Mouse (Mus musculus) kidney, adult 2 months (tissue): ENCODE measurements around the gene Itga11. TPM values are rescaled to one million over a fixed set of nuclear protein-coding genes. Genes with fewer than 3 reads are reported as not detected.

Source experiments
- DNase-seq: peaks from one replicate; pipeline ENCODE4 v3.0.0; 2021
- H3K27ac ChIP-seq: fragments of 200-500 bp; 2 replicates; pipeline ENCODE4 v1.5.1; 2012; ENCODE audit warnings: low read depth, low read length, control low read depth, inconsistent platforms; ENCODE audit not compliant: insufficient read depth
- H3K27me3 ChIP-seq: fragments of 200-500 bp; replicated peaks from 2 replicates; pipeline ENCODE4 v1.6.1; 2012; ENCODE audit warnings: mild to moderate bottlenecking, moderate library complexity, low read length, inconsistent platforms; ENCODE audit not compliant: control insufficient read depth, insufficient read depth
- H3K36me3 ChIP-seq: fragments of 200-500 bp; 2 replicates; pipeline ENCODE4 v1.6.1; 2012; ENCODE audit warnings: mild to moderate bottlenecking, moderate library complexity, low read length, inconsistent platforms; ENCODE audit not compliant: control insufficient read depth, insufficient read depth
- H3K4me1 ChIP-seq: fragments of 200-500 bp; 2 replicates; pipeline ENCODE4 v1.6.1; 2011; ENCODE audit warnings: low read length; ENCODE audit not compliant: control insufficient read depth, insufficient read depth
- H3K4me3 ChIP-seq: fragments of 200-500 bp; 2 replicates; pipeline ENCODE4 v1.5.1; 2011; ENCODE audit warnings: mild to moderate bottlenecking, low read depth, low read length, control low read depth; ENCODE audit not compliant: insufficient read depth
- CTCF ChIP-seq: fragments of 200-500 bp; conservative IDR thresholded peaks from 2 replicates; pipeline ENCODE4 v1.5.1; 2011; ENCODE audit warnings: low read depth, mild to moderate bottlenecking, control low read depth, low read length, moderate library complexity, mixed read lengths; ENCODE audit not compliant: insufficient read depth, insufficient read length
- POLR2A ChIP-seq: fragments of 200-500 bp; IDR thresholded peaks from one replicate; pipeline ENCODE4 v1.6.1; 2011; ENCODE audit warnings: low read depth, low read length, control low read depth
- WGBS: fragments of 180-500 bp; shearing (Covaris S2); methylation state at CpG from one replicate; pipeline ENCODE4 v1.1.7; 2018; 5-methylcytosine and 5-hydroxymethylcytosine counted together
- polyA plus RNA-seq: library from polyadenylated mRNA; depleted of rRNA; stranded (reverse); fragments of >200 nt; gene quantifications from 2 replicates; pipeline ENCODE4 v1.2.3, GENCODE M21; 2012

Gene Itga11
- polyA plus RNA-seq, 1 experiment: 0.41 TPM

DNA sequence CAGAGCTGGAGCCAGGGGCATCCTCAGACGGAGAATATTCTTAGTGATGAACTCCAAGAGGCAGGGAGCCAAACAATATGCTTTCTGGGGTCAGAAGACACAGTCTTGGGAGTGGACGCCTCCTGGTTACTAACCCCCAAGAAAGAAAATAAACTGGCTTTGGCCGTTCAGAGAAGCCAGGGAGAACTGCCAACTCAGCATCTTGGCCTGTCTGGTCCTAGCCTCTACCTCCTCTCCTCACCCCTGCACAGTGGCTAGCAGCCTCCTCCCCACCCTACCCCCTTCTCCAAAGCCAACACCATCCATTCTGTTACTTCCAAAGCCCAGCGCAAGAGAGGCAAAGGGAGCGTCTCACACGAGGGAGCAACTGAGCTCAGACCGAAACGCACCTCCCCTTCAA is 35.4 kb downstream of the Itga11 start:
- Histone ChIP-seq H3K36me3 (no peaks in the 10 kb centered on the region), H3K27me3 (no peaks in the 10 kb centered on the region), H3K4me1 (no peaks in the 10 kb centered on the region), H3K4me3 (no peak overlapping the region), H3K27ac (no peak overlapping the region)
- no peak for DNase-seq
- TF ChIP-seq POLR2A: no peak
- TF ChIP-seq CTCF: no peak
- WGBS: 73% methylated on average over 8 of the region's 8 CpGs

DNA sequence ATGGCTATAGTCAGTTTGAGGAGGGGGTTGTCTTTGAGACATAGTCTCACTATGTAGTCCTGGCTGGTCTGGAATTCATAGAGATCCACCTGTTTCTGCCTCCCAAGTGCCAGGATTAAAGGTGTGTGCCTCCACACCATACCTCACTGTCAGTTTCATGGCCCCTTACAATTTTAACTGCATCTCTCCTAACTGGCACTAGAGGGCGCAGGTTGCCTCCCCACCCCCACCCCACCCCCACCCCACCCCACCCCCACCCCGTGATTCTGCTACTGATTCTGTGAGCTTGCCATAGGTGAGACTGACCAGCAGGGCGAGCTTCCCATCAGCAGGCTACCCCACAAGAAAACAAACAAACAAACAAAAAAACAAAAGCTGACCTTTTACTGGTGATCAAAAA is 36.7 kb downstream of the Itga11 start:
- H3K36me3 ChIP-seq: no peaks in the 10 kb centered on the region
- TF ChIP-seq CTCF (peak; percentile 20; the same call in 1 of the 2 replicates), POLR2A (no peak)

DNA sequence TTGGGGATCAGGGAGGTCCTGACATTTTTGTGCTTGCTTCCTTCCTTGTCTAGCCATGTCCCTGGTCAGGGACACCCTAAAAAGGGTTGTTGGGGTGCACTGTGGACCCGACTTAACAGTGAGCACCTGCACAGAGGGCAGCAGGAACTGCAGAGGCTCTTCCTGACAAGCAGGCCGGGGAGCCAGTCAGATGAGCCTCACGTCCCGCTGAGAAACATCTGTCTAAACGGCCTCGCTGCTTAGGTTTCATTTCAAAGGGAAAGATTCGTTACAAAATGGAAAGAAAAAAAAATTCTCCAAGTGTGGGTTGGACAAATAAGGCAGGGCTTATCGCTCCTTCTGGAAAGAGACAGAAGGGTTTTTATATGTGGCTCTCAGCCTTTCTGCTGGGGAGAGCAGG is 40.4 kb downstream of the Itga11 start:
- H3K27ac ChIP-seq: no peak overlapping the region
- 30% methylated on average over 8 of the region's 8 CpGs for WGBS
- TF ChIP-seq POLR2A (no peak), CTCF (no peak)
- no peaks in the 10 kb centered on the region for H3K4me1 ChIP-seq
- no peak for DNase-seq
- no peak overlapping the region for H3K4me3 ChIP-seq
- no peaks in the 10 kb centered on the region for H3K27me3 ChIP-seq
- no peaks in the 10 kb centered on the region for H3K36me3 ChIP-seq

More for the DNA sequence above, 36.7 kb downstream of the Itga11 start:
- WGBS: 47% methylated on average over 3 of the region's 3 CpGs
- H3K4me3 ChIP-seq: no peak overlapping the region
- H3K27me3 ChIP-seq: no peaks in the 10 kb centered on the region
- no peaks in the 10 kb centered on the region for H3K4me1 ChIP-seq
- no peak for DNase-seq
- no peak overlapping the region for H3K27ac ChIP-seq

DNA sequence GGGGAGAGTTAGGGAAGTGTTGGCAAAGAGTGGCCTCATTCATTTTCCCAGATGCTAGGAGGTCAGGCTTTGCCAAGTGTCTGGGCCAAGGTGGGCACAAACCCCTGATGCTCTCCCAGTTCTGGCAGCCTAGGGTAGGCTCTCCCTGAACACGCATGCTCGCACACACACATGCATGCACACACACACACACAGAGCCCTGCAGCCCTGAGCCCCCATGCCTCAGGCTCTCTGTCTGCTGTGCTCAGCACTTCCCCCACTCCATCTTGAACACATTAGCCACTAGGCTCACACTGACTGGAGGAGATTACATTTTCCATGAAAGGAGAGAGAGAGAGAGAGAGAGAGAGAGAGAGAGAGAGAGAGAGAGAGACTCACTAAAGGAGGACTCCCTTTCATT is 44.2 kb downstream of the Itga11 start:
- TF ChIP-seq POLR2A (no peak), CTCF (no peak)
- H3K4me3 ChIP-seq: no peak overlapping the region
- H3K36me3 ChIP-seq: no peaks in the 10 kb centered on the region
- H3K27me3 ChIP-seq: no peaks in the 10 kb centered on the region
- WGBS: 100% methylated on average over 2 of the region's 2 CpGs
- H3K4me1 ChIP-seq: no peaks in the 10 kb centered on the region
- no peak for DNase-seq
- H3K27ac ChIP-seq: no peak overlapping the region

DNA sequence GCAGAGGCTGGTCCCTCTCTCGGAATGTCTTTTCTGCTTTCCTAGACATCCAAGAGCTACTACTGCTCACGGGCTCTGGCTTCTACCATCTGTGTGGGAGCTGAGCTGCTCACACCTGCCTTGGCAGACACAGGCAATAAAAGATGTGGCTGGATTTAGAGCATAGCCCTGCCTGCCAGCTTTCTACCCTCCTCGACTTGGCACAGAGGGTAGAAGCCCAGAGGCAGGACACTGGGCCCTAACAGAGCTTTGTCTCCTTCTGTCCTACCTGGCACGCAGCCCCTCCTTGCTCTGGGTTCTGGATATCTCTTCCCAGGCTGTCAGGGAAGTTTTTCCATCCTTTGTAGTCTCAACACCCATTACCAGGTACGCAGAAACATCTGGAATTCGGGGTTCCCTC is 45.1 kb downstream of the Itga11 start:
- no peak overlapping the region for H3K4me3 ChIP-seq
- TF ChIP-seq CTCF (no peak), POLR2A (no peak)
- DNase-seq: no peak
- no peak overlapping the region for H3K27ac ChIP-seq
- no peaks in the 10 kb centered on the region for H3K4me1 ChIP-seq
- no peaks in the 10 kb centered on the region for H3K36me3 ChIP-seq
- no peaks in the 10 kb centered on the region for H3K27me3 ChIP-seq
- 61% methylated on average over 6 of the region's 6 CpGs for WGBS

DNA sequence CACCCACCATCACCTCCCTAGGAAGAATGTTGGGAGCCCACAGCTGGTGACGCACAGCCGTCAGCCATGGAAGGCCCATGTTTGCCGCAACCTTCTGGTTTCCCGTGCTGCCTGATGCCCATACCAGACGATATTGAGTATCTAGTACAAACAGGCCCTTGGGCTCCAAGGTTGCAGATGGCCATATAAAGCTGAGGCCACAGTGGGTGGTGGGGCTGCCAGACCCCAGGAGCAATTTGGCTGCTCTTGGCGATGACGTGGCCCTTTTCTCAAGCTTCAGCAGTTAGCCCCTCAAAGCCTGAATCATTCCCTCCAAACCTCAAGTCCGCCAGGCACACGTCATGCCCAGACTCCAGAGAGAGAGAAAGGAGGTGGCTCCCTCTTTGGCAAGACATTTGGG is 46.5 kb downstream of the Itga11 start:
- Histone ChIP-seq H3K36me3 (no peaks in the 10 kb centered on the region), H3K27me3 (no peaks in the 10 kb centered on the region), H3K4me3 (no peak overlapping the region), H3K4me1 (no peaks in the 10 kb centered on the region), H3K27ac (no peak overlapping the region)
- WGBS: 92% methylated on average over 9 of the region's 9 CpGs
- no peak for DNase-seq
- TF ChIP-seq POLR2A (no peak), CTCF (no peak)

DNA sequence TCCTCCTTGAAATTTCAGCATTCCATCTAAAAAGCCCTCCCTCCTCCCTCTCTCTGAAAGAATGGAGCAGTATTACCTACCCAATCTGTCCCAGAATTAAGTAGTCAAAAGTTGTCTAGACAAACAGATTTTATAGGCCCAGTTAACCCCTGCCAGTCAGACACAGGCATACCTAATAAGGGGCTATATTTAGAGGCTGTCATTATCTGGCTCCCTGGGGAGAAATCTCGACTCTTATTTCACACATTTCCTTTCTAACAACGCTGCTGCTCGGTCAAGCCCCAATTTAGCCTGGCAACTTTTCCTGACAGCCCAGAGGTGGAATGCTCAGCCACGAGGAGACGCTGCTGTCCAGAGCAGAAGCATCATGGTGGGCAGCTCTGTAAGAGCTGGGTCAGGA is 47.6 kb downstream of the Itga11 start:
- TF ChIP-seq CTCF: no peak
- TF ChIP-seq POLR2A: no peak
- Histone ChIP-seq H3K27ac (no peak overlapping the region), H3K27me3 (no peaks in the 10 kb centered on the region), H3K4me1 (no peaks in the 10 kb centered on the region), H3K4me3 (no peak overlapping the region), H3K36me3 (no peaks in the 10 kb centered on the region)
- DNase-seq: no peak
- 19% methylated on average over 5 of the region's 5 CpGs for WGBS

DNA sequence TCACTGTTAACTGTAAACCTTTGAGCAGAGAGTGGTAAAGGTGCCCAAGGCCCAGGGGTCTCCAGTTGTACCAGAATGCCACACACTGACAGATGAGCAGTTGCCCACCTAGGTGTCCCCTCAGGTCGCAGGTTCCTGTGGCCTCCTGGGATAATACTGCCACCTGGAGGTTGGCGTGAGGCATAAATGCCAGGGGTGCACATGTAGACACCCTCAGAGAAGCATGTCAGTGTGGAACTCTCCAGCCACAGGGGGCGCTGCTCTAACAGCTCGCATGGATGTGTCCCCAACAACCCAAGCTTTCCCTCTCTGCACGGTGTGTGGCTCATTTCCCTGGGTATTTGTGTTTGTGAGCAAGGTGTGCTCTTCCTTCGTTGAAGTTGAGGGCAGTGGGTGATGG is 48.8 kb downstream of the Itga11 start:
- DNase-seq: no peak

More for the DNA sequence above, 48.8 kb downstream of the Itga11 start:
- no peaks in the 10 kb centered on the region for H3K36me3 ChIP-seq
- no peaks in the 10 kb centered on the region for H3K27me3 ChIP-seq
- no peak overlapping the region for H3K27ac ChIP-seq
- WGBS: 65% methylated on average over 6 of the region's 6 CpGs
- H3K4me3 ChIP-seq: no peak overlapping the region
- TF ChIP-seq POLR2A: no peak
- TF ChIP-seq CTCF: peak; percentile 25; the same call in 1 of the 2 replicates
- H3K4me1 ChIP-seq: no peaks in the 10 kb centered on the region
